Mouse (Mus musculus): ENCODE measurements around the gene Zfp764.

DNA sequence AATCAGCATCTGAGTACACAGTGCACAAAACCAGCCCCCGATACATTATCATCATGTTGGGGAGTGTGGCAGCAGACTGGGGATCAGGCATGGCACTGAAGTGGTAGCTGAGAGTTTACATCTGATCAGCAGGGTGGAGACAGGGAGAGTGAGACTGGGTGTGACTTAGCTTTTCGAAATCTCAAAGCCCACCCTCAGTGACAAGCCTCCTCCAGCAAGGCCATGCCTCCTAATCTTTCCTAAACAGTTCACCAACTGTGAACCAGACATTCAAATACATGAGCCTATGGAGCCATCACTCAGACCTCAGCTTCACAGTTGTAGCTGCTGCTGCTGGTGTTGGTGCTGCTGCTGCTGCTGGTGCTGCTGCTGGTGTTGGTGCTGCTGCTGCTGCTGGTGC is 4.8 kb upstream of the Zfp764 start:
- no peak for TF ChIP-seq POLR2A (IDR thresholded peaks at IDR 0.05; ENCODE audit: borderline replicate concordance, control insufficient read depth, low read depth, low read length)
- no peak for TF ChIP-seq CTCF (IDR thresholded peaks at IDR 0.05; ENCODE audit: control insufficient read depth, insufficient read depth, low read length)

All from bone marrow, adult 2 months (tissue).